Mouse (Mus musculus) erythroblast, embryonic 14.5 days (primary cell): ENCODE measurements around the gene Six4. TPM values are rescaled to one million over a fixed set of nuclear protein-coding genes. Genes with fewer than 3 reads are reported as not detected.
"Not testable (repeated sequence)": the region's sequence is repeated elsewhere in the genome, so short reads cannot be mapped to it uniquely, and the experiment has no call there.

Experiments used
- H3K27me3 ChIP-seq: 2 replicates; pipeline ENCODE4 v1.6.1; 2012; ENCODE audit warnings: inconsistent platforms; ENCODE audit not compliant: control insufficient read depth
- H3K36me3 ChIP-seq: 2 replicates; pipeline ENCODE4 v1.6.1; 2012; ENCODE audit warnings: mild to moderate bottlenecking, inconsistent platforms; ENCODE audit not compliant: control insufficient read depth
- H3K4me1 ChIP-seq: 2 replicates; pipeline ENCODE4 v1.6.1; 2012; ENCODE audit warnings: inconsistent platforms; ENCODE audit not compliant: control insufficient read depth
- H3K4me3 ChIP-seq: replicated peaks from 2 replicates; pipeline ENCODE3; 2012; ENCODE audit warnings: moderate library complexity, mild to moderate bottlenecking, inconsistent platforms
- H3K9me3 ChIP-seq: 2 replicates; pipeline ENCODE4 v1.6.1; 2012; ENCODE audit warnings: low read length, inconsistent platforms, mixed read lengths; ENCODE audit not compliant: control insufficient read depth
- GATA1 ChIP-seq: IDR thresholded peaks from 2 replicates; pipeline ENCODE4 v1.6.1; 2012; ENCODE audit warnings: low read length, inconsistent platforms, mixed read lengths
- TAL1 ChIP-seq: IDR thresholded peaks from 3 replicates; pipeline ENCODE4 v1.6.1; 2012; ENCODE audit warnings: low read length, inconsistent platforms, mixed read lengths
- polyA plus RNA-seq: library from polyadenylated mRNA; stranded (reverse); fragments of >175 nt; gene quantifications from 2 replicates; pipeline ENCODE4 v1.2.3, GENCODE M21; 2012

Six4 gene
- under 0.01 TPM in 1 of 2 replicates, not detected in the other for polyA plus RNA-seq

- Histone ChIP-seq H3K9me3 (peaks cover 3% of the 10 kb centered on the region; the same call in 1 of the 2 replicates), H3K36me3 (no peaks in the 10 kb centered on the region), H3K4me1 (no peaks in the 10 kb centered on the region; the same call in 1 of the 2 replicates), H3K4me3 (peak within 1 kb of the TSS; percentile 42), H3K27me3 (peaks cover 80% of the 10 kb centered on the region)
- TF ChIP-seq TAL1 (no peak), GATA1 (no peak)
Measured at GRCm38 (mm10) chr12:73113196-73113595, at the start of gene Six4. Six4 (minus strand) TSS chr12:73113456.

GRCm38 (mm10) chr12:73162408-73163181 lies 49.3 kb upstream of the Six4 start:
- H3K4me1 ChIP-seq: no peaks in the 10 kb centered on the region
- no peaks in the 10 kb centered on the region for H3K27me3 ChIP-seq

GRCm38 (mm10) chr12:73160341-73160740 lies 47.1 kb upstream of the Six4 start:
- TF ChIP-seq TAL1: no peak
- TF ChIP-seq GATA1: no peak
- H3K27me3 ChIP-seq: no peaks in the 10 kb centered on the region
- no peaks in the 10 kb centered on the region for H3K4me1 ChIP-seq
- peaks cover under 1% of the 10 kb centered on the region for H3K36me3 ChIP-seq
- no peak overlapping the region for H3K4me3 ChIP-seq
- H3K9me3 ChIP-seq: peaks cover under 1% of the 10 kb centered on the region

More at GRCm38 (mm10) chr12:73162408-73163181, 49.3 kb upstream of the Six4 start:
- Histone ChIP-seq H3K36me3 (peaks cover 2% of the 10 kb centered on the region), H3K4me3 (no peak overlapping the region), H3K9me3 (peaks cover 3% of the 10 kb centered on the region)
- TF ChIP-seq TAL1 (no peak), GATA1 (no peak)

- TF ChIP-seq GATA1 (no peak), TAL1 (no peak)
- Histone ChIP-seq H3K4me1 (peaks cover 3% of the 10 kb centered on the region), H3K36me3 (no peaks in the 10 kb centered on the region), H3K9me3 (no peaks in the 10 kb centered on the region), H3K4me3 (no peak overlapping the region), H3K27me3 (no peaks in the 10 kb centered on the region)
Measured at GRCm38 (mm10) chr12:73154150-73154549, 40.9 kb upstream of the Six4 start.

- H3K27me3 ChIP-seq, H3K36me3 ChIP-seq, H3K9me3 ChIP-seq, H3K4me1 ChIP-seq, H3K4me3 ChIP-seq: not testable (repeated sequence)
Measured at GRCm38 (mm10) chr12:73151038-73151437, 37.8 kb upstream of the Six4 start.

GRCm38 (mm10) chr12:73147236-73147635 lies 34.0 kb upstream of the Six4 start:
- no peak overlapping the region for H3K4me3 ChIP-seq
- no peaks in the 10 kb centered on the region for H3K9me3 ChIP-seq
- H3K4me1 ChIP-seq: peaks cover 3% of the 10 kb centered on the region
- no peaks in the 10 kb centered on the region for H3K27me3 ChIP-seq
- peaks cover 6% of the 10 kb centered on the region for H3K36me3 ChIP-seq
- TF ChIP-seq GATA1: no peak
- TF ChIP-seq TAL1: no peak

GRCm38 (mm10) chr12:73140732-73141131 lies 27.5 kb upstream of the Six4 start:
- Histone ChIP-seq H3K9me3 (no peaks in the 10 kb centered on the region), H3K27me3 (no peaks in the 10 kb centered on the region), H3K4me3 (no peak overlapping the region), H3K4me1 (peaks cover 3% of the 10 kb centered on the region), H3K36me3 (peaks cover 6% of the 10 kb centered on the region)
- TF ChIP-seq GATA1: no peak
- no peak for TF ChIP-seq TAL1

- TF ChIP-seq GATA1 (no peak), TAL1 (no peak)
- H3K36me3 ChIP-seq: no peaks in the 10 kb centered on the region; the same call in 1 of the 2 replicates
- peaks cover 17% of the 10 kb centered on the region for H3K4me1 ChIP-seq
- peak overlapping the region; percentile 19 for H3K4me3 ChIP-seq
- H3K9me3 ChIP-seq: no peaks in the 10 kb centered on the region
- peaks cover 2% of the 10 kb centered on the region; the same call in 1 of the 2 replicates for H3K27me3 ChIP-seq
Measured at GRCm38 (mm10) chr12:73125250-73125649, 12.0 kb upstream of the Six4 start.

- no peak for TF ChIP-seq GATA1
- TF ChIP-seq TAL1: no peak
- Histone ChIP-seq H3K36me3 (no peaks in the 10 kb centered on the region; the same call in 1 of the 2 replicates), H3K9me3 (no peaks in the 10 kb centered on the region), H3K4me1 (peaks cover 17% of the 10 kb centered on the region), H3K27me3 (peaks cover 2% of the 10 kb centered on the region; the same call in 1 of the 2 replicates), H3K4me3 (peak within 1 kb of the TSS; percentile 82)
Measured at GRCm38 (mm10) chr12:73123093-73124041, 10.1 kb upstream of the Six4 start, which contains the start of gene Mnat1. Mnat1 (plus strand) TSS chr12:73123717.
